Mouse (Mus musculus): ENCODE results near the gene Synm.

Gene Synm

GRCm38 (mm10) chr7:67699301-67699700 is 60.2 kb downstream of the Synm start:
- no peak for DNase-seq (ENCODE audit: low spot score)

DNA sequence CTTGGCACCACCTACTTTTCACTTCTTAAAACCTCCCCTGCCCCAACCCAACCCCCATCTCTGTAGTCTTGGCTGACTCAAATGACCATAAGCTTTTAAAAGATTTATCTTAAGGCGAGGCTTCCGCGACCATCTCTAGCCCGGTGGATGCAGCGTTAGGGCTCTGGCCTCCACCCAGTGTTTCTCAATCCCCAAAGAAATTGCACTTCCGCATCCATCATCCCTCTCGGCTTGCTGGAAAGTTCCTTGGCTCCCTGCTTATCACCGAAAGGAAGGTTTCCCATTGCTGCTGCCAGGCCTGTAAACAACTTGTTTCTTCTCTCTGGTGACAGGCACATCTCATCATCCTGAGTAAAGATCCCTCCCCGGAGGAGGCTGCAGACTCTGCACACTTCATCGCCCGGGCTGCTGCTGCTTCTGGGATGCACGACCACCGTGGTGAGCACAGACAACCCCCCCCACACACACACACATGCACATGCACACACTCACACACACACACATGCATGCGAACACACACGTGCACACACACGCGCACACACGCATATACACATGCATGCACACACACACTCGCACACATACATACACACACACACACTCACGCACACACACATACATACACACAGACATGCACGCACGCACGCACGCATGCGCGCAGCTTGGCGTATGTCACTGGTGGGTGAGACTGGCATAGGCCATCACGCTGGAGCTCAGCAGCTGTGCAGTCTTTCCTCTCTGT is 61.5 kb downstream of the Synm start:
- DNase-seq (ENCODE audit: low spot score), result no peak

DNA sequence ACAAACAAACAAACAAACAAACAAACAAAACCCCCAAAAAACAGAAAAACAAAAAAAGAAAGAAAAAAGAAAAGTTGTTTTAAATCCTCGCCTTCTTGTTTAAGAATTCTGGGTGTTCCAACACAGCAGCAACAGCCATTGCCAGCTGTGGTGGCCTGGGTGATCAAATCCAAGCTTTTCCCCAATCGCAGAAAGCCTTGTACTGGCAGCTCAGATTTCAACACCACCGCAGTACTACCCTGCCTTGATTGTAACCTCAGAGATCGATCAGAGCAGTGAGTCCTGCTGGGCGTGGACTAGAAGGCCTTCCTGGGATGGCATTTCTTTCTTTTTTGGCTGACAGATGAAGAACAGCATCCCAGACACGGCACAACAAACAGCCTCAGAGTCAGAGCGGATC is 63.6 kb downstream of the Synm start:
- DNase-seq (ENCODE audit: low spot score), result no peak

DNA sequence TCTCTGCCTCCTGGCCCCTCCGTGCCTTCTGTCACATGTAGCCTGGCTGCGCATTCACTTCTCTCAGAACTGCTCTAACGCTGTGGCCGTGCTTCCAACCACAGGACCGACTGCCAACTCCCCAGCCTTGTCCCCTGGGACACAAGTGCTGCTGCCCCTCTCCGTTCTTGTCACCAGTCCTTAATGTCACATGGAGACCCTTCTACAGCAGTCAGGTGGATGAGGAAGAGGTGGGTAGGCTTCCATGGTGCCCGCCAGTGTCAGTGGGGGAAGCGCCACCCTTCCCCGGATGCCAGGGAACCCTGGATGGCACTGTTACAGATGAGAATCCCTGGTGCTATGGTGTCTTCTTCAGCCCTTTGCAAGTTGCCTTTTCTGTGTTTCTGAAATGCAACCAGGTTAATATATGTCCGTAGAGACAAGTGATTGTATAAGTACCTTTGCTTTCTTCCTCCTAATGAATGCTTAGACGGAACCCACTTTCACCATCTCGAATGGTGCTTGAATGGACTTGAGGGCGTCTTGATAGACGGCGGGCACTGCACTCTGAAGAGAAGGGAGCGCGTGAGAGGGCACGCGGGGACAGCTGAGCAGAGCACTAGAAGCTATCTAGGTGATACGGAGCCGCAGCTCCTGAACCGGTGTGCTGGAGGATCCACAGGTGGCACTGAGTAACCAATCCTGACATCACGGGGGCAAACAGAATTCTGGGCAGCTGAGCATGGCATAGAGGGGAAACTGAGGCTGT is 66.6 kb downstream of the Synm start:
- DNase-seq (ENCODE audit: low spot score), result no peak

DNA sequence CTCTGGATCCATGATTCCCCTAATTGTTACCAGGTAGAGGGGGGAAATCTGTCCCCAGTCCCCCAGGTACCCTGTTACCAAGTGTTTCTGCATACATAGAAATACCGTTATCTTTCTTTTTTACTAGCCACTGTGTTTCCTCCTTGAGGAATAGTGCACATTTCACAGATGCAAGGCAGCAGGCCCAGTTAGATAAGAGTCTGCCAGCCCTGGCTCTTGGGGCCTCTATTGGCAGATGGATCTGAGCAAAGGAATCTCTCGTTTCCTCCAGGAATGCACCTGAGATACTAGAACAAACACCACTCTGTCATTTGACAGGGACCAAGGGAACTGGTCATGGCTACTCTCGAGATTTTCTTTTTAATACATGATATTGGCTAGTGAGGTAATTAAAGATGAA is 67.4 kb downstream of the Synm start:
- no peak for DNase-seq (ENCODE audit: low spot score)

DNA sequence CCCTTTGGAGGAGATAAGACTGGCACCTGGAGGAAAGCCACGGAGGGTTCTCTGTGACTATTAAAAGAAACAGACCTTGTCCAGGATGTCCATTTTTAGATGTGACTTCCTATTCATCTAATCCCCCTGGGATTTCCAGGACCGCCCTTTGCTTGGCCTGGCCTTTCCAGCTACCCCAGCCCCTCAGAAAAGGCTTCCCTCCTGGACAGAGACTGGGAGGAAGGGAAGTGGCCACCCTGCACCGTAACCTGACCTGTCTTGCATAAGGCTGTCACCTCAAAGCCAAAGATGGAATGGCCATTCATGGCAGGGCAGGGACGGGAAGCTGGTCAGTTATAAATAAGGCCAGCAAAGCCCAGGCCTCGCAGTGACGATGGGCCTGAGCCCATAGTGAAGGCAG is 68.5 kb downstream of the Synm start:
- DNase-seq (ENCODE audit: low spot score), result no peak

DNA sequence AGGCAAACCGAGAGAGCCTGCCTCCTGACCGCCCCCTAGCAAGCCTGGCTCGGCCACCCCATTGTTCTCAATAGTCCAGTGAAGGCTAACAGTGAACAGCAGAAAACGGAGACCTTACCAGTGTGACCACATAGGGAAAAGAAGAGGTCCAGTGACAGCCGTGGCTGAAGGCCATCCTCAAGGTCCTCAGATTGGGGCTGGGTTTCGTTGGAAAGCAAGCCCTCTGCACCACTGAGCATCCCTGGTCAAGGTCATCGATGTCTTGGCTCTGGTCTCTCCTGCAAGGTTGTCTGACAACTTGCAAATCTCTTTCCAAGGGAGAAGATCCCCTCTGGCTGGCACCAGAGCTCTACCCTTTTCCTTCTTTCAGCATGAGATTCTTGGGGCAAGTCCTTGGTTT is 69.7 kb downstream of the Synm start:
- no peak for DNase-seq (ENCODE audit: low spot score)

DNA sequence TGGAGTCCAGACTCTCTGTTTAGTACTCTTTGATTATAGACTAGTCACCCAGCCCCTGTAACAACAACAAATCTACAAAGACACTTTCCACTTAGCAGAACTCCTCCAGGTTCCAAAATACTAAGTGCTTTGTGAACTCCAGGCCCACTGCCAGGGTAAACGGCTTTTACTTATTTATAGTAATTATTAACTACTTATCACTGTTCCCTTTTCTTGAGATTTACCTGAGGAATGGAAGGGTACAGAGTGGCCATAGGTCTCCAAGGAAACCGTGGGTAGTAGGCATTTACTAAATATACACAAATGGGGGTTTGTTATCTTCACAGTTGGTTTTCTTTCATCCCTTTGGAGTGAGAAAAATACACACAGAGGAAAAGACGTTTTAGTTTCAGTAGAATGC is 71.3 kb downstream of the Synm start:
- DNase-seq (ENCODE audit: low spot score), result no peak

- peak; percentile 14 for DNase-seq (ENCODE audit: low spot score)
Measured at GRCm38 (mm10) chr7:67686545-67686944, 73.0 kb downstream of the Synm start.

GRCm38 (mm10) chr7:67683006-67683405 is 76.5 kb downstream of the Synm start:
- no peak for DNase-seq (ENCODE audit: low spot score)

GRCm38 (mm10) chr7:67681078-67681477 is 78.5 kb downstream of the Synm start:
- DNase-seq (ENCODE audit: low spot score), result no peak

All from MN1 (cell line).